Mouse (Mus musculus): ENCODE measurements around the gene Klf15.

Klf15 gene

GRCm38 (mm10) chr6:90463890-90464421, 1.6 kb downstream of the Klf15 start:
- no peak for DNase-seq (ENCODE audit: low read depth in 2 of 2, low spot score in 2 of 2)

GRCm38 (mm10) chr6:90465028-90465640, 2.8 kb downstream of the Klf15 start:
- no peak for DNase-seq (ENCODE audit: low read depth in 2 of 2, low spot score in 2 of 2)

- no peak for DNase-seq (ENCODE audit: low read depth in 2 of 2, low spot score in 2 of 2)
Measured at GRCm38 (mm10) chr6:90466079-90466478, 3.7 kb downstream of the Klf15 start.

- DNase-seq (ENCODE audit: low read depth in 2 of 2, low spot score in 2 of 2), result no peak
Measured at GRCm38 (mm10) chr6:90466847-90467410, 4.6 kb downstream of the Klf15 start.

- no peak for DNase-seq (ENCODE audit: low read depth in 2 of 2, low spot score in 2 of 2)
Measured at GRCm38 (mm10) chr6:90468216-90468615, 5.8 kb downstream of the Klf15 start.

GRCm38 (mm10) chr6:90469041-90469440, 6.7 kb downstream of the Klf15 start:
- no peak for DNase-seq (ENCODE audit: low read depth in 2 of 2, low spot score in 2 of 2)

- DNase-seq (ENCODE audit: low read depth in 2 of 2, low spot score in 2 of 2), result no peak
Measured at GRCm38 (mm10) chr6:90470255-90470654, 7.9 kb downstream of the Klf15 start.

GRCm38 (mm10) chr6:90470947-90471541, 8.7 kb downstream of the Klf15 start:
- DNase-seq (ENCODE audit: low read depth in 2 of 2, low spot score in 2 of 2), result no peak

- no peak for DNase-seq (ENCODE audit: low read depth in 2 of 2, low spot score in 2 of 2)
Measured at GRCm38 (mm10) chr6:90472079-90472478, 9.7 kb downstream of the Klf15 start.

GRCm38 (mm10) chr6:90472697-90473096, 10.3 kb downstream of the Klf15 start:
- DNase-seq (ENCODE audit: low read depth in 2 of 2, low spot score in 2 of 2), result no peak

GRCm38 (mm10) chr6:90473630-90474360, 11.4 kb downstream of the Klf15 start:
- no peak for DNase-seq (ENCODE audit: low read depth in 2 of 2, low spot score in 2 of 2)

- no peak for DNase-seq (ENCODE audit: low read depth in 2 of 2, low spot score in 2 of 2)
Measured at GRCm38 (mm10) chr6:90474361-90474750, 12.0 kb downstream of the Klf15 start.

- DNase-seq (ENCODE audit: low read depth in 2 of 2, low spot score in 2 of 2), result no peak
Measured at GRCm38 (mm10) chr6:90475176-90475853, 12.9 kb downstream of the Klf15 start.

- DNase-seq (ENCODE audit: low read depth in 2 of 2, low spot score in 2 of 2), result no peak
Measured at GRCm38 (mm10) chr6:90475854-90476212, 13.5 kb downstream of the Klf15 start.

- DNase-seq (ENCODE audit: low read depth in 2 of 2, low spot score in 2 of 2), result no peak
Measured at GRCm38 (mm10) chr6:90476941-90477518, 14.7 kb downstream of the Klf15 start.

- no peak for DNase-seq (ENCODE audit: low read depth in 2 of 2, low spot score in 2 of 2)
Measured at GRCm38 (mm10) chr6:90484249-90484648, 21.9 kb downstream of the Klf15 start.

GRCm38 (mm10) chr6:90484876-90485275, 22.5 kb downstream of the Klf15 start:
- DNase-seq (ENCODE audit: low read depth in 2 of 2, low spot score in 2 of 2), result no peak

- no peak for DNase-seq (ENCODE audit: low read depth in 2 of 2, low spot score in 2 of 2)
Measured at GRCm38 (mm10) chr6:90486176-90486921, 24.0 kb downstream of the Klf15 start, which contains the start of gene Aldh1l1. Gene Aldh1l1, plus strand, starts transcription at chr6:90486427.

- DNase-seq (ENCODE audit: low read depth in 2 of 2, low spot score in 2 of 2), result no peak
Measured at GRCm38 (mm10) chr6:90487531-90487930, 25.2 kb downstream of the Klf15 start.

GRCm38 (mm10) chr6:90489532-90489931, 27.2 kb downstream of the Klf15 start:
- no peak for DNase-seq (ENCODE audit: low read depth in 2 of 2, low spot score in 2 of 2)

Measured in CD8-positive naive resting alpha-beta T cell, adult 2 months (primary cell).